In the genomic region with DNA sequence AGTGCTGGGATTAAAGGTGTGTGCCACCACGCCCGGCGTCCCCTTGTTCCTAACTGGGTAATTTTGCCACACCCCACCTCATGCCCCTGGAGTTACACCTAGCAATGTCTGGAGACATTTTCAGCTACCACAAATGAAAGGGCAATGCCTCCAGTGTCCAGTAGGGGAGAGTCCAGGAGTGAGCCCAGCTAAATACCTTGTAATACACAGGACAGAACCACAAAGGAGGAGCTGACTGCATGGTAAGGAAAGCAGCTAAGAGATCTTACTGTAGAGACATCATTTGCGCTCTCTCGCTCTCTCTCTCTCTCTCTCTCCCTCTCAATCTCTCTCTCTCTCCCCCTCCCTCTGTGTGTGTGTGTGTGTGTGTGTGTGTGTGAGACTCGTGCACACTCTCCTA, we compare ENCODE assay signal across 8 mouse cellular contexts.
A peak's percentile ranks its signal among the peaks of the same experiment; 100 is the strongest.
DNase-seq lines count a peak whose midpoint lies in the region; ATAC-seq and TF ChIP-seq lines count a peak whose summit lies in the region.

No protein-coding gene starts in this region.

- 82% methylated on average over 6 of the region's 6 CpGs for WGBS in hindbrain, embryonic 14.5 days
- 89% methylated on average over 6 of the region's 6 CpGs for WGBS in midbrain, embryonic 13.5 days

- ATAC-seq in hindbrain, embryonic 14.5 days (ENCODE audit: low FRiP score), result 0 out of 2 replicates have a peak, but pooled peaks have one; percentile 21
- ATAC-seq in midbrain, embryonic 13.5 days, result peak; percentile 38; the same call in 1 of the 2 replicates
- no peak for ATAC-seq in erythroblast, adult 5-6 weeks (replicated peaks; ENCODE audit: low FRiP score, poor library complexity, severe bottlenecking)

- intact Hi-C loops in heart, postnatal 36 days (cut with DNase I), result loop anchor here (2.0 kb wide), 1 partner anchor 121 kb away; a partner anchor contains a TSS

- H3K4me2 ChIP-seq in hindbrain, embryonic 14.5 days (replicated peaks), result peak overlapping the region; percentile 88; the same call in 1 of the 2 replicates
- no peak overlapping the region for H3K4me2 ChIP-seq in midbrain, embryonic 13.5 days (replicated peaks)

- H3K27me3 ChIP-seq in E14TG2a.4 (ENCODE audit: insufficient read depth, low read length), result peaks cover 41% of the 10 kb centered on the region
- H3K27me3 ChIP-seq in hindbrain, embryonic 14.5 days (ENCODE audit: control insufficient read depth, insufficient read depth, low read length), result peaks cover 11% of the 10 kb centered on the region; the same call in 1 of the 2 replicates
- peaks cover 21% of the 10 kb centered on the region for H3K27me3 ChIP-seq in midbrain, embryonic 13.5 days

- no peak overlapping the region for H3K4me3 ChIP-seq in E14TG2a.4 (replicated peaks; ENCODE audit: low read length)
- no peak overlapping the region for H3K4me3 ChIP-seq in hindbrain, embryonic 14.5 days (replicated peaks; ENCODE audit: low read length)
- no peak overlapping the region for H3K4me3 ChIP-seq in midbrain, embryonic 13.5 days (replicated peaks)

- no peak overlapping the region for H3K9ac ChIP-seq in hindbrain, embryonic 14.5 days
- H3K9ac ChIP-seq in midbrain, embryonic 13.5 days (replicated peaks), result no peak overlapping the region

- peaks cover 41% of the 10 kb centered on the region for H3K4me1 ChIP-seq in E14TG2a.4 (replicated peaks; ENCODE audit: low read depth, low read length)
- peaks cover 26% of the 10 kb centered on the region for H3K4me1 ChIP-seq in hindbrain, embryonic 14.5 days (replicated peaks; ENCODE audit: control insufficient read depth, insufficient read depth, low read length)
- H3K4me1 ChIP-seq in midbrain, embryonic 13.5 days (replicated peaks), result peaks cover 27% of the 10 kb centered on the region

- no peaks in the 10 kb centered on the region for H3K9me3 ChIP-seq in E14TG2a.4 (ENCODE audit: low read length)
- H3K9me3 ChIP-seq in hindbrain, embryonic 14.5 days (ENCODE audit: control insufficient read depth, low read length), result no peaks in the 10 kb centered on the region
- no peaks in the 10 kb centered on the region for H3K9me3 ChIP-seq in midbrain, embryonic 13.5 days

- peak; percentile 57 for TF ChIP-seq CTCF in E14TG2a.4 (conservative IDR thresholded peaks at IDR 0.05; ENCODE audit: low read length)

- DNase-seq in heart, adult 18-20 months, result peak; percentile 64 to 68
- DNase-seq in heart, postnatal 36 days, result no peak
- DNase-seq in cerebellum, adult 8-10 months, result peak; percentile 74
- DNase-seq in hindbrain, embryonic 14.5 days (ENCODE audit: low spot score), result peak; percentile 52
- DNase-seq in thymus, postnatal 10 days (ENCODE audit: low spot score in 2 of 2), result no peak

- no peak overlapping the region for H3K27ac ChIP-seq in hindbrain, embryonic 14.5 days
- no peak overlapping the region for H3K27ac ChIP-seq in midbrain, embryonic 13.5 days

- H3K36me3 ChIP-seq in E14TG2a.4 (ENCODE audit: insufficient read depth, low read length), result no peaks in the 10 kb centered on the region
- H3K36me3 ChIP-seq in hindbrain, embryonic 14.5 days (replicated peaks; ENCODE audit: control insufficient read depth, insufficient read depth), result no peaks in the 10 kb centered on the region
- H3K36me3 ChIP-seq in midbrain, embryonic 13.5 days, result no peaks in the 10 kb centered on the region

Comparison
In these comparisons a context has a peak if more than half of its experiments do, and no peak if none do; other contexts are left out.
1. DNase-seq: peak in heart, adult 18-20 months (2 of 2), cerebellum, adult 8-10 months (single experiment) and hindbrain, embryonic 14.5 days (single experiment); none in heart, postnatal 36 days (0 of 2) and thymus, postnatal 10 days (0 of 2).